Mouse (Mus musculus) MEL (cell line): Measurements from ENCODE around the gene Usp42. TPM values are rescaled to one million over a fixed set of nuclear protein-coding genes. Genes with fewer than 3 reads are reported as not detected.

Source experiments
- DNase-seq: peaks from one replicate; pipeline ENCODE4 v3.0.0; 2011; ENCODE audit warnings: low read depth, low spot score
- H3K27ac ChIP-seq: 2 replicates; pipeline ENCODE4 v1.5.1; 2012; ENCODE audit warnings: low read depth, mild to moderate bottlenecking, control low read depth, low read length, moderate library complexity; ENCODE audit not compliant: control insufficient read depth
- H3K27me3 ChIP-seq, 2 experiments: fragments of 150-350 bp in 1 of 2; sonication (generic) in 1 of 2; 2 replicates each; pipeline ENCODE4 v1.6.1; 2012; ENCODE audit warnings: low read length in 2 of 2, mild to moderate bottlenecking in 2 of 2, improper control_type of control experiment in 1 of 2, moderate library complexity in 1 of 2; ENCODE audit not compliant: insufficient read depth in 2 of 2, control insufficient read depth in 1 of 2
- H3K36me3 ChIP-seq, 2 experiments: 2 replicates each; pipeline ENCODE4 v1.6.1; 2012 to 2014; ENCODE audit warnings: low read length in 2 of 2, improper control_type of control experiment in 1 of 2, inconsistent platforms in 1 of 2, mild to moderate bottlenecking in 1 of 2; ENCODE audit not compliant: insufficient read depth in 2 of 2, control insufficient read depth in 1 of 2
- H3K4me1 ChIP-seq, 2 experiments: fragments of 150-350 bp in 1 of 2; sonication (generic) in 1 of 2; 2 replicates each; pipeline ENCODE4 v1.6.1; 2012; ENCODE audit warnings: low read length in 2 of 2, improper control_type of control experiment in 1 of 2, mild to moderate bottlenecking in 1 of 2; ENCODE audit not compliant: insufficient read depth in 2 of 2, control insufficient read depth in 1 of 2
- H3K4me3 ChIP-seq, 2 experiments: fragments of 150-350 bp in 1 of 2; sonication (generic) in 1 of 2; 2 replicates each; pipeline ENCODE4 v1.5.1; 2012; ENCODE audit warnings: low read depth in 2 of 2, low read length in 2 of 2, mild to moderate bottlenecking in 2 of 2, moderate library complexity in 2 of 2, control low read depth in 1 of 2, improper control_type of control experiment in 1 of 2; ENCODE audit not compliant: control insufficient read depth in 1 of 2, insufficient read depth in 1 of 2
- H3K79me2 ChIP-seq: 2 replicates; pipeline ENCODE4 v1.6.1; 2012; ENCODE audit warnings: mild to moderate bottlenecking, low read length, moderate library complexity; ENCODE audit not compliant: control insufficient read depth, poor library complexity, insufficient read depth
- H3K9ac ChIP-seq: 2 replicates; pipeline ENCODE4 v1.6.1; 2012; ENCODE audit warnings: low read depth, mild to moderate bottlenecking, control low read depth, low read length, moderate library complexity; ENCODE audit not compliant: control insufficient read depth, poor library complexity, severe bottlenecking
- H3K9me3 ChIP-seq: fragments of 150-350 bp; sonication (generic); replicated peaks from 2 replicates; pipeline ENCODE4 v1.6.1; 2012; ENCODE audit warnings: mild to moderate bottlenecking, low read length, improper control_type of control experiment, moderate library complexity; ENCODE audit not compliant: insufficient read depth
- BHLHE40 ChIP-seq: IDR thresholded peaks from 2 replicates; pipeline ENCODE4 v1.6.1; 2012; ENCODE audit warnings: low read depth, mild to moderate bottlenecking, inconsistent platforms, low read length, improper control_type of control experiment, borderline replicate concordance
- CHD1 ChIP-seq: IDR thresholded peaks from 2 replicates; pipeline ENCODE4 v1.6.1; 2012; ENCODE audit warnings: low read depth, mild to moderate bottlenecking, inconsistent platforms, low read length, improper control_type of control experiment
- CHD2 ChIP-seq: IDR thresholded peaks from 2 replicates; pipeline ENCODE4 v1.6.1; 2011; ENCODE audit warnings: low read length, improper control_type of control experiment
- CTCF ChIP-seq, 3 experiments: IDR thresholded peaks in 2 of 3; conservative IDR thresholded peaks in 1 of 3; 2 replicates each; pipeline ENCODE4 v1.5.1; 2011 to 2012; ENCODE audit warnings: low read length in 3 of 3, low read depth in 2 of 3, mild to moderate bottlenecking in 2 of 3, improper control_type of control experiment in 1 of 3, inconsistent platforms in 1 of 3, mixed read lengths in 1 of 3, moderate library complexity in 1 of 3; ENCODE audit not compliant: control insufficient read depth in 1 of 3, insufficient read depth in 1 of 3, poor library complexity in 1 of 3, severe bottlenecking in 1 of 3
- E2F4 ChIP-seq: IDR thresholded peaks from 2 replicates; pipeline ENCODE4 v1.6.1; 2011; ENCODE audit warnings: low read depth, low read length, improper control_type of control experiment, borderline replicate concordance
- ELF1 ChIP-seq: IDR thresholded peaks from 2 replicates; pipeline ENCODE4 v1.6.1; 2014; ENCODE audit warnings: low read depth, mild to moderate bottlenecking, inconsistent platforms, low read length, improper control_type of control experiment, moderate library complexity
- EP300 ChIP-seq, 2 experiments: IDR thresholded peaks; 2 replicates each; pipeline ENCODE4 v1.6.1; 2011; ENCODE audit warnings: improper control_type of control experiment in 2 of 2, low read length in 2 of 2, low read depth in 1 of 2, mild to moderate bottlenecking in 1 of 2
- ETS1 ChIP-seq: IDR thresholded peaks from 2 replicates; pipeline ENCODE4 v1.6.1; 2012; ENCODE audit warnings: low read depth, mild to moderate bottlenecking, inconsistent platforms, low read length, improper control_type of control experiment, moderate library complexity
- GATA1 ChIP-seq: IDR thresholded peaks from 2 replicates; pipeline ENCODE4 v1.6.1; 2011; ENCODE audit warnings: low read depth, low read length, improper control_type of control experiment
- JUND ChIP-seq: IDR thresholded peaks from 2 replicates; pipeline ENCODE4 v1.6.1; 2011; ENCODE audit warnings: low read depth, mild to moderate bottlenecking, improper control_type of control experiment, low read length
- MAFK ChIP-seq: IDR thresholded peaks from 2 replicates; pipeline ENCODE4 v1.6.1; 2011; ENCODE audit warnings: low read depth, mild to moderate bottlenecking, low read length, improper control_type of control experiment, borderline replicate concordance
- MAX ChIP-seq: IDR thresholded peaks from 2 replicates; pipeline ENCODE4 v1.6.1; 2011; ENCODE audit warnings: low read length, improper control_type of control experiment
- MXI1 ChIP-seq: IDR thresholded peaks from 2 replicates; pipeline ENCODE4 v1.6.1; 2011; ENCODE audit warnings: mild to moderate bottlenecking, low read depth, low read length, improper control_type of control experiment
- MYC ChIP-seq: IDR thresholded peaks from 2 replicates; pipeline ENCODE4 v1.6.1; 2011; ENCODE audit warnings: low read depth, mild to moderate bottlenecking, low read length, improper control_type of control experiment, moderate library complexity
- POLR2AphosphoS5 ChIP-seq: IDR thresholded peaks from 2 replicates; pipeline ENCODE4 v1.6.1; 2012; ENCODE audit warnings: low read depth, borderline replicate concordance, mild to moderate bottlenecking, inconsistent platforms, low read length, moderate library complexity, mixed read lengths
- RAD21 ChIP-seq: IDR thresholded peaks from 2 replicates; pipeline ENCODE4 v1.6.1; 2011; ENCODE audit warnings: mild to moderate bottlenecking, low read depth, low read length, improper control_type of control experiment
- SIN3A ChIP-seq: IDR thresholded peaks from 2 replicates; pipeline ENCODE4 v1.6.1; 2012; ENCODE audit warnings: low read length, improper control_type of control experiment, inconsistent platforms
- SMC3 ChIP-seq: IDR thresholded peaks from 2 replicates; pipeline ENCODE4 v1.6.1; 2011; ENCODE audit warnings: low read depth, low read length, improper control_type of control experiment
- USF1 ChIP-seq: IDR thresholded peaks from 2 replicates; pipeline ENCODE4 v1.6.1; 2014; ENCODE audit warnings: low read depth, mild to moderate bottlenecking, inconsistent platforms, low read length, improper control_type of control experiment, moderate library complexity
- ZC3H11A ChIP-seq: IDR thresholded peaks from 2 replicates; pipeline ENCODE4 v1.6.1; 2012; ENCODE audit warnings: low read depth, mild to moderate bottlenecking, inconsistent platforms, low read length, improper control_type of control experiment
- ZKSCAN1 ChIP-seq: IDR thresholded peaks from 2 replicates; pipeline ENCODE4 v1.6.1; 2012; ENCODE audit warnings: low read depth, mild to moderate bottlenecking, inconsistent platforms, low read length, improper control_type of control experiment, moderate library complexity
- ZMIZ1 ChIP-seq: IDR thresholded peaks from 2 replicates; pipeline ENCODE4 v1.6.1; 2012; ENCODE audit warnings: low read depth, mild to moderate bottlenecking, inconsistent platforms, low read length, improper control_type of control experiment, moderate library complexity
- ZNF384 ChIP-seq: IDR thresholded peaks from 2 replicates; pipeline ENCODE4 v1.6.1; 2012; ENCODE audit warnings: low read depth, mild to moderate bottlenecking, inconsistent platforms, low read length, improper control_type of control experiment
- polyA plus RNA-seq, 2 experiments: library from polyadenylated mRNA; stranded (reverse) in 1 of 2; unstranded in 1 of 2; fragments of >175 nt in 1 of 2; fragments of >200 nt in 1 of 2; gene quantifications; 2 replicates each; pipeline versions ENCODE4 v1.2.1 to v1.2.4; 2012; ENCODE audit warnings: low replicate concordance in 2 of 2, low read depth in 1 of 2; ENCODE audit not compliant: insufficient read length in 2 of 2, insufficient read depth in 1 of 2, missing spikeins in 1 of 2
- total RNA-seq: library from RNA; depleted of rRNA; stranded (reverse); fragments of 300-350 nt; gene quantifications from 2 replicates; pipeline ENCODE4 v1.2.3, GENCODE M21; 2012

Usp42 gene
- total and polyA plus RNA-seq, 3 experiments: 8.1 to 18.6 TPM; not detected in 1

- no peak overlapping the region for H3K9ac ChIP-seq
- H3K27ac ChIP-seq: no peak overlapping the region
- H3K79me2 ChIP-seq: no peaks in the 10 kb centered on the region
- H3K27me3 ChIP-seq: no peaks in the 10 kb centered on the region
- peaks cover 3 to 4% of the 10 kb centered on the region in 2 experiments; a peak in 2 of 4 replicates for H3K36me3 ChIP-seq
- TF ChIP-seq MAX (peak; percentile 63), E2F4 (no peak), SIN3A (peak; percentile 75), CHD1 (no peak), MXI1 (peak; percentile 77), ETS1 (peak; percentile 25; the same call in 1 of the 2 replicates), POLR2AphosphoS5 (no peak), USF1 (no peak), MYC (peak; percentile 70; the same call in 1 of the 2 replicates), MAFK (no peak), CTCF (IDR thresholded peaks at IDR 0.05 in 2 of 3, conservative IDR thresholded peaks at IDR 0.05 in 1 of 3; ENCODE audit: control insufficient read depth in 1 of 3, insufficient read depth in 1 of 3, low read depth in 2 of 3, low read length in 3 of 3, poor library complexity in 1 of 3, severe bottlenecking in 1 of 3) (peak in 1 of 3 experiments; percentile 12; a peak in 1 of 6 replicates), GATA1 (0 out of 2 replicates have a peak, but pooled peaks have one; percentile 48), SMC3 (peak; percentile 36), ZNF384 (no peak), CHD2 (no peak), EP300 (IDR thresholded peaks at IDR 0.05; ENCODE audit: low read depth in 1 of 2, low read length in 2 of 2) (peak; percentile 24 to 50; a peak in 3 of 4 replicates), ELF1 (0 out of 2 replicates have a peak, but pooled peaks have one; percentile 17)
- H3K9me3 ChIP-seq: no peaks in the 10 kb centered on the region
- H3K4me3 ChIP-seq: no peak overlapping the region
- H3K4me1 ChIP-seq: peaks cover 3 to 8% of the 10 kb centered on the region in 2 experiments; a peak in 2 of 4 replicates
- peak; percentile 87 for DNase-seq
These were observed 33.6 kb downstream of the Usp42 start for GRCm38 (mm10) chr5:143698454-143698853.

GRCm38 (mm10) chr5:143696323-143696722 is 35.8 kb downstream of the Usp42 start:
- no peak overlapping the region for H3K4me3 ChIP-seq
- H3K9ac ChIP-seq: no peak overlapping the region
- H3K9me3 ChIP-seq: no peaks in the 10 kb centered on the region
- TF ChIP-seq CTCF (IDR thresholded peaks at IDR 0.05 in 2 of 3, conservative IDR thresholded peaks at IDR 0.05 in 1 of 3; ENCODE audit: control insufficient read depth in 1 of 3, insufficient read depth in 1 of 3, low read depth in 2 of 3, low read length in 3 of 3, poor library complexity in 1 of 3, severe bottlenecking in 1 of 3): peak in 2 of 3 experiments; percentile 9 to 48; a peak in 3 of 6 replicates
- peak; percentile 59 for TF ChIP-seq SMC3
- no peak for TF ChIP-seq ZC3H11A
- TF ChIP-seq ZMIZ1: no peak
- no peak for TF ChIP-seq JUND
- no peak for TF ChIP-seq ETS1
- TF ChIP-seq BHLHE40: no peak
- peak; percentile 19 for TF ChIP-seq RAD21
- no peak for TF ChIP-seq ZKSCAN1
- DNase-seq: peak; percentile 51
- peaks cover 3 to 8% of the 10 kb centered on the region in 2 experiments; a peak in 2 of 4 replicates for H3K4me1 ChIP-seq
- H3K36me3 ChIP-seq: peaks cover 0 to 3% of the 10 kb centered on the region in 2 experiments; a peak in 2 of 4 replicates
- no peak overlapping the region for H3K27ac ChIP-seq
- no peaks in the 10 kb centered on the region for H3K27me3 ChIP-seq
- H3K79me2 ChIP-seq: no peaks in the 10 kb centered on the region
